Mouse (Mus musculus) liver, postnatal 0 days (tissue): ENCODE measurements around the gene Tns4.

ENCODE experiments used
- CTCF ChIP-seq: sonication (generic); IDR thresholded peaks from 2 replicates; pipeline ENCODE4 v1.5.1; 2016; ENCODE audit warnings: antibody characterized with exemption, low read depth
- EP300 ChIP-seq: IDR thresholded peaks from 2 replicates; pipeline ENCODE4 v1.6.1; 2016; ENCODE audit warnings: antibody characterized with exemption, low read depth, mild to moderate bottlenecking

DNA sequence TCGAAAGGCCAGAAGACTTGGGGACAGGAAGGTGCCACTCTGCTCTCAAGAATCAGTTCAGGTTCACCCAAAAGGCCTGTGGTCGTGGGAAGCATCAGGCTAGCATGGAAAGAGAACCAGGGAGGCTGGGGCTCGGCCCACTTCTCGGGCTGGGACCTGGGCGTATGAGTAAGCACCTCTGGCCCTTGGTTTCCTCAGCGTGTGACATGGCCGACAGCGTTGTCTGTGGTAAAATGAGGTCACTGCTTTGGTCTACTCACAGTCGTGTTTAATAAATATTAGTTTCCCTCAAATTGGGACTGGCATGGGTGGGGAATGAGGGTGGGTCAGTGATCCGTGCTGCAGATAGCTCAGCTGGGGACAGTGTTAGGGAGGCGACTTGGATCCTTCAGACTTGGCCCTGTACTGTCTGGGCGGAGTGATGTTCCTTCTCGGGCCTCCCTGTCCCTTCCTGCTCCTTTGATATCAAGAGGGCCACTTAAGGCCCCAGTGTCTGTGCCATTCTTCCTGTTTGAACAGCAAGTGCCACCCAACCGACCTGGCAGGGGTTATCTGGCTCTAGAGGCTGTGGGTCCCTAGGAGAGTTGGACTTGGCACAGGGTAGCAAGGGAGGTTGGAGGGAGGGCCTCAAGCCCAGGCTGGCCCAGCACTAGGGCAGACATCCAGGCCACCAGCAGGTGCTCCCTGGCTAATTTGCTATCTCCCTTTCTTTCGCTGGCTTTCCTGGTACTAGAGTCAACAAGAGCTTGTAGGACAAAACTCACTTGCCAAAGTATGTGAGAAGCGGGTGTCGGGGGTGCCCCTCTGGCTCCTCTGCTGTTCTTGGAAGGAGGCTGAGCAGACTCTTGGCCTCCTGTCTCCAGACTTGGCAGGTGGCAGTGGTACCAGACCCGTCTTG lies 38.9 kb upstream of the Tns4 start:
- TF ChIP-seq CTCF (no peak), EP300 (no peak)
